Mouse (Mus musculus): Measurements from ENCODE around the gene Apba1. TPM values are rescaled to one million over a fixed set of nuclear protein-coding genes. Genes with fewer than 3 reads are reported as not detected.

The Apba1 gene
- polyA plus RNA-seq, 1 experiment = 82.0 TPM

GRCm38 (mm10) chr19:23771971-23772370 lies 13.3 kb downstream of the Apba1 start:
- H3K4me1 ChIP-seq (ENCODE audit: control insufficient read depth, insufficient read depth, low read length) = peaks cover 1% of the 10 kb centered on the region
- TF ChIP-seq CTCF (IDR thresholded peaks at IDR 0.05; ENCODE audit: extremely low read depth, insufficient read depth, low read length) (0 out of 2 replicates have a peak, but pooled peaks have one; percentile 7), POLR2A (IDR thresholded peaks at IDR 0.05; ENCODE audit: extremely low read depth, insufficient read depth, low read length) (no peak)
- no peak overlapping the region for H3K27ac ChIP-seq (ENCODE audit: insufficient read depth, low read length)
- H3K4me3 ChIP-seq (ENCODE audit: insufficient read depth, low read length) = no peak overlapping the region

GRCm38 (mm10) chr19:23775356-23775755 lies 16.7 kb downstream of the Apba1 start:
- H3K27ac ChIP-seq (ENCODE audit: insufficient read depth, low read length) = no peak overlapping the region
- peaks cover 1% of the 10 kb centered on the region; the same call in 1 of the 2 replicates for H3K4me1 ChIP-seq (ENCODE audit: control insufficient read depth, insufficient read depth, low read length)
- TF ChIP-seq POLR2A (IDR thresholded peaks at IDR 0.05; ENCODE audit: extremely low read depth, insufficient read depth, low read length) (no peak), CTCF (IDR thresholded peaks at IDR 0.05; ENCODE audit: extremely low read depth, insufficient read depth, low read length) (no peak)
- no peak overlapping the region for H3K4me3 ChIP-seq (ENCODE audit: insufficient read depth, low read length)

- TF ChIP-seq POLR2A (IDR thresholded peaks at IDR 0.05; ENCODE audit: extremely low read depth, insufficient read depth, low read length) = no peak
- no peak for TF ChIP-seq CTCF (IDR thresholded peaks at IDR 0.05; ENCODE audit: extremely low read depth, insufficient read depth, low read length)
- no peak overlapping the region for H3K27ac ChIP-seq (ENCODE audit: insufficient read depth, low read length)
- H3K4me1 ChIP-seq (ENCODE audit: control insufficient read depth, insufficient read depth, low read length) = peaks cover 3% of the 10 kb centered on the region
- no peak overlapping the region for H3K4me3 ChIP-seq (ENCODE audit: insufficient read depth, low read length)
Measured at GRCm38 (mm10) chr19:23779130-23779529, 20.4 kb downstream of the Apba1 start.

- no peak for TF ChIP-seq CTCF (IDR thresholded peaks at IDR 0.05; ENCODE audit: extremely low read depth, insufficient read depth, low read length)
- TF ChIP-seq POLR2A (IDR thresholded peaks at IDR 0.05; ENCODE audit: extremely low read depth, insufficient read depth, low read length) = no peak
- peaks cover 3% of the 10 kb centered on the region for H3K4me1 ChIP-seq (ENCODE audit: control insufficient read depth, insufficient read depth, low read length)
- no peak overlapping the region for H3K4me3 ChIP-seq (ENCODE audit: insufficient read depth, low read length)
- no peak overlapping the region for H3K27ac ChIP-seq (ENCODE audit: insufficient read depth, low read length)
Measured at GRCm38 (mm10) chr19:23780105-23780504, 21.4 kb downstream of the Apba1 start.

GRCm38 (mm10) chr19:23781968-23782367 lies 23.3 kb downstream of the Apba1 start:
- TF ChIP-seq POLR2A (IDR thresholded peaks at IDR 0.05; ENCODE audit: extremely low read depth, insufficient read depth, low read length) (no peak), CTCF (IDR thresholded peaks at IDR 0.05; ENCODE audit: extremely low read depth, insufficient read depth, low read length) (no peak)
- H3K27ac ChIP-seq (ENCODE audit: insufficient read depth, low read length) = no peak overlapping the region
- no peak overlapping the region for H3K4me3 ChIP-seq (ENCODE audit: insufficient read depth, low read length)
- H3K4me1 ChIP-seq (ENCODE audit: control insufficient read depth, insufficient read depth, low read length) = peaks cover 3% of the 10 kb centered on the region

GRCm38 (mm10) chr19:23788420-23789132 lies 29.9 kb downstream of the Apba1 start:
- Histone ChIP-seq H3K4me1 (ENCODE audit: control insufficient read depth, insufficient read depth, low read length) (peaks cover 7% of the 10 kb centered on the region), H3K27ac (ENCODE audit: insufficient read depth, low read length) (no peak overlapping the region), H3K4me3 (ENCODE audit: insufficient read depth, low read length) (no peak overlapping the region)
- TF ChIP-seq CTCF (IDR thresholded peaks at IDR 0.05; ENCODE audit: extremely low read depth, insufficient read depth, low read length) (no peak), POLR2A (IDR thresholded peaks at IDR 0.05; ENCODE audit: extremely low read depth, insufficient read depth, low read length) (no peak)

GRCm38 (mm10) chr19:23791704-23792103 lies 33.0 kb downstream of the Apba1 start:
- H3K27ac ChIP-seq (ENCODE audit: insufficient read depth, low read length) = no peak overlapping the region
- H3K4me1 ChIP-seq (ENCODE audit: control insufficient read depth, insufficient read depth, low read length) = peaks cover 22% of the 10 kb centered on the region
- H3K4me3 ChIP-seq (ENCODE audit: insufficient read depth, low read length) = no peak overlapping the region
- TF ChIP-seq POLR2A (IDR thresholded peaks at IDR 0.05; ENCODE audit: extremely low read depth, insufficient read depth, low read length) (no peak), CTCF (IDR thresholded peaks at IDR 0.05; ENCODE audit: extremely low read depth, insufficient read depth, low read length) (no peak)

- Histone ChIP-seq H3K4me1 (ENCODE audit: control insufficient read depth, insufficient read depth, low read length) (peaks cover 22% of the 10 kb centered on the region), H3K27ac (ENCODE audit: insufficient read depth, low read length) (no peak overlapping the region), H3K4me3 (ENCODE audit: insufficient read depth, low read length) (no peak overlapping the region)
- no peak for TF ChIP-seq POLR2A (IDR thresholded peaks at IDR 0.05; ENCODE audit: extremely low read depth, insufficient read depth, low read length)
- no peak for TF ChIP-seq CTCF (IDR thresholded peaks at IDR 0.05; ENCODE audit: extremely low read depth, insufficient read depth, low read length)
Measured at GRCm38 (mm10) chr19:23792559-23792958, 33.9 kb downstream of the Apba1 start.

GRCm38 (mm10) chr19:23794491-23794890 lies 35.8 kb downstream of the Apba1 start:
- H3K27ac ChIP-seq (ENCODE audit: insufficient read depth, low read length) = 0 out of 2 replicates have a peak overlapping the region, but pooled peaks have one; percentile 1
- TF ChIP-seq POLR2A (IDR thresholded peaks at IDR 0.05; ENCODE audit: extremely low read depth, insufficient read depth, low read length) = no peak
- TF ChIP-seq CTCF (IDR thresholded peaks at IDR 0.05; ENCODE audit: extremely low read depth, insufficient read depth, low read length) = no peak
- H3K4me3 ChIP-seq (ENCODE audit: insufficient read depth, low read length) = no peak overlapping the region
- peaks cover 16% of the 10 kb centered on the region for H3K4me1 ChIP-seq (ENCODE audit: control insufficient read depth, insufficient read depth, low read length)

- H3K4me3 ChIP-seq (ENCODE audit: insufficient read depth, low read length) = no peak overlapping the region
- 0 out of 2 replicates have a peak overlapping the region, but pooled peaks have one; percentile 1 for H3K27ac ChIP-seq (ENCODE audit: insufficient read depth, low read length)
- peaks cover 16% of the 10 kb centered on the region for H3K4me1 ChIP-seq (ENCODE audit: control insufficient read depth, insufficient read depth, low read length)
- TF ChIP-seq CTCF (IDR thresholded peaks at IDR 0.05; ENCODE audit: extremely low read depth, insufficient read depth, low read length) = no peak
- no peak for TF ChIP-seq POLR2A (IDR thresholded peaks at IDR 0.05; ENCODE audit: extremely low read depth, insufficient read depth, low read length)
Measured at GRCm38 (mm10) chr19:23795156-23795555, 36.5 kb downstream of the Apba1 start.

Data from cortical plate, adult 2 months (tissue).